Mouse (Mus musculus) neutrophil, adult 83 days (primary cell): ENCODE measurements around the gene Olfr119. TPM values are rescaled to one million over a fixed set of nuclear protein-coding genes. Genes with fewer than 3 reads are reported as not detected.

Experiments
- total RNA-seq, 2 experiments: library from RNA; stranded (reverse); gene quantifications; one replicate each; pipeline ENCODE4 v1.2.4; 2023

The Olfr119 gene
- not detected for total RNA-seq

DNA sequence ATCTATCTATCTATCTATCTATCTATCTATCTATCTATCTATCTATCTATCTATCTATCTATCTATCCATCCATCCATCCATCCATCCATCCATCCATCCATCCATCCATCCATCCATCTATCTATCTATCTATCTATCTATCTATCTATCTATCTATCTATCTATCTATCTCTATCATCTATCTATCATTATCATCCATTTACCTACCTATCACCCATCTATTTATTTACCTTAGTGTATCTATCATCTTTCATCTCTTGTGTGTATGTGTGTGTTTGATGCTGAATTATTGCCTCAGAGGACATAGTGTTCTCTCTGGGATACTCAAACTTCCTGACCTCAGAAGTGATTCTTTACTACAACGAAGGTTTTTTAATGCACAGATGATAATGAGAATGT, at the start of gene Olfr119:
Gene Olfr119, plus strand, starts transcription at position 301 of the 400 bp plus-strand sequence.

GRCm38 (mm10) chr17:37663682-37664081, 32.7 kb upstream of the Olfr119 start, which contains the start of gene Olfr117:
Gene Olfr117 (minus strand): TSS chr17:37663782.

DNA sequence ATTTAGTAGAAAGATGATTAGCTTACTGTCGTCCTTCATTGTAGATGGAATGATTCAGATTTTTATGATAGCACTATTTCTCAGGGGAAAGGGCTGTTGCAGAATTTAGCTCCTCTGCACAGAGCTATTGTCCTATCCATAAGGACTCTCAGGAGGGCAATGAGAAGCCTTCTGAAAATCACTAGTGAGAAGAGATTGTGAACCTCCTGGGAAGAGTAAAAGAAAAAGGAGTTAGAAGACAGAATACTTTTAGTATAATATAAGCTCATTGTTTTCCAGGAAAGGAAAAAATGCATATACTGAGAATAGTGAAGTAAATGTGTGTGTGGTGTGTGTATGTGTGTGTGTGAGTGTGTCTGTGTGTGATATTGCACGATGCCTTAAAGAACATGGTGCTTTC, 29.7 kb upstream of the Olfr119 start, which contains the start of gene Olfr118:
Gene Olfr118, plus strand, starts transcription at position 301 of the 400 bp plus-strand sequence.

GRCm38 (mm10) chr17:37721508-37721907, 25.1 kb downstream of the Olfr119 start, which contains the start of gene Olfr120:
Gene Olfr120 (plus strand): TSS chr17:37721808.

Other genes with a start within 250 kb of the Olfr119 start
- gene Olfr109, start 237.6 kb upstream of the Olfr119 start, total RNA-seq, result not detected
- gene H2-M2, start 213.0 kb upstream of the Olfr119 start, total RNA-seq, result not detected
- gene Olfr110, start 204.1 kb upstream of the Olfr119 start, total RNA-seq, result not detected
- not detected for gene Olfr111, start 188.5 kb upstream of the Olfr119 start, total RNA-seq
- not detected for gene Olfr112, start 127.1 kb upstream of the Olfr119 start, total RNA-seq
- not detected for gene Olfr113, start 118.9 kb upstream of the Olfr119 start, total RNA-seq
- gene Olfr114, start 103.8 kb upstream of the Olfr119 start, total RNA-seq, result not detected
- gene Olfr115, start 69.5 kb upstream of the Olfr119 start, total RNA-seq, result not detected
- gene Olfr116, start 69.4 kb upstream of the Olfr119 start, total RNA-seq, result not detected
- not detected for gene Olfr117, start 32.8 kb upstream of the Olfr119 start, total RNA-seq
- gene Olfr118, start 29.6 kb upstream of the Olfr119 start, total RNA-seq, result not detected
- gene Olfr120, start 25.2 kb downstream of the Olfr119 start, total RNA-seq, result not detected
- not detected for gene Olfr121, start 52.3 kb downstream of the Olfr119 start, total RNA-seq
- gene Olfr122, start 72.0 kb downstream of the Olfr119 start, total RNA-seq, result not detected
- not detected for gene Olfr123, start 97.0 kb downstream of the Olfr119 start, total RNA-seq
- not detected for gene Olfr124, start 103.3 kb downstream of the Olfr119 start, total RNA-seq
- not detected for gene Olfr125, start 136.4 kb downstream of the Olfr119 start, total RNA-seq
- gene Olfr126, start 150.9 kb downstream of the Olfr119 start, total RNA-seq, result not detected
- gene Olfr127, start 203.9 kb downstream of the Olfr119 start, total RNA-seq, result not detected
- gene Olfr128, start 224.0 kb downstream of the Olfr119 start, total RNA-seq, result not detected